Mouse (Mus musculus): Measurements from ENCODE around the gene Tmem151a. TPM values are rescaled to one million over a fixed set of nuclear protein-coding genes. Genes with fewer than 3 reads are reported as not detected.

Tmem151a gene
- polyA plus RNA-seq, 1 experiment from 2014 or later = 4.7 TPM

DNA sequence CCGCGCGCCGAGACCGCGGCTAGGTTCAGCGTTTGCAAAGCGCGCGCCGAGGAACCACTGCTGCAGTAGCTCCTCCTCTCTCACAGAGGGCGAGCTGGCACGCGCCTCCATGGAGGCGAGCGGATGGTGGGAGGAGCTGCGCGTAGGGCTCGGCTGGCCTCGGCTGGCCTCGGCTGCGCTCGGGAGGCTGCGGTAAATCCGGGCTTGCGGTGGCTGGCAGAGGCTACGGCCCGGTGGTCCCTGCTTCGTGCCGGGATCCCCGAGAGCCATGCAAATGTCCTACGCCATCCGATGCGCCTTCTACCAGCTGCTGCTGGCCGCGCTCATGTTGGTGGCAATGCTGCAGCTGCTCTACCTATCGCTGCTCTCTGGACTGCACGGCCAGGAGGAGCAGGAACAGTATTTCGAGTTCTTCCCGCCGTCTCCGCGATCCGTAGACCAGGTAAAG is 46.6 kb downstream of the Tmem151a start, which contains the start of the genes B4gat1 and AC124502.3:
B4gat1 (plus strand) TSS at position 118 of the 448 bp plus-strand sequence.
AC124502.3 (plus strand) TSS at position 183 of the 448 bp plus-strand sequence.
- no peaks in the 10 kb centered on the region for H3K27me3 ChIP-seq (replicated peaks; ENCODE audit: control insufficient read depth, insufficient read depth, low read length)
- no peaks in the 10 kb centered on the region for H3K9me3 ChIP-seq (ENCODE audit: control insufficient read depth, low read length)
- H3K4me2 ChIP-seq (ENCODE audit: low read depth, low read length) = peak within 1 kb of the TSS; percentile 98
- under 1% methylated on average over 44 of the region's 44 CpGs for WGBS
- H3K4me1 ChIP-seq (ENCODE audit: control insufficient read depth, insufficient read depth, low read length) = peaks cover 27% of the 10 kb centered on the region
- H3K27ac ChIP-seq (ENCODE audit: low read length) = peak within 1 kb of the TSS; percentile 68
- no peaks in the 10 kb centered on the region for H3K36me3 ChIP-seq (ENCODE audit: control insufficient read depth, insufficient read depth, low read length)
- peak; percentile 88 for ATAC-seq
- peak within 1 kb of the TSS; percentile 91 for H3K9ac ChIP-seq (ENCODE audit: low read depth, low read length)
- H3K4me3 ChIP-seq (ENCODE audit: low read length) = peak within 1 kb of the TSS; percentile 80

GRCm38 (mm10) chr19:5037678-5038571 is 47.4 kb downstream of the Tmem151a start:
- no peaks in the 10 kb centered on the region for H3K36me3 ChIP-seq (ENCODE audit: control insufficient read depth, insufficient read depth, low read length)
- H3K4me1 ChIP-seq (ENCODE audit: control insufficient read depth, insufficient read depth, low read length) = peaks cover 27% of the 10 kb centered on the region
- H3K4me2 ChIP-seq (ENCODE audit: low read depth, low read length) = peak overlapping the region; percentile 98
- H3K9me3 ChIP-seq (ENCODE audit: control insufficient read depth, low read length) = no peaks in the 10 kb centered on the region
- peak overlapping the region; percentile 68 for H3K27ac ChIP-seq (ENCODE audit: low read length)
- peak; percentile 49 for ATAC-seq
- H3K4me3 ChIP-seq (ENCODE audit: low read length) = peak overlapping the region; percentile 80
- 3% methylated on average over 32 of the region's 32 CpGs for WGBS
- peak overlapping the region; percentile 91 for H3K9ac ChIP-seq (ENCODE audit: low read depth, low read length)
- H3K27me3 ChIP-seq (replicated peaks; ENCODE audit: control insufficient read depth, insufficient read depth, low read length) = no peaks in the 10 kb centered on the region

DNA sequence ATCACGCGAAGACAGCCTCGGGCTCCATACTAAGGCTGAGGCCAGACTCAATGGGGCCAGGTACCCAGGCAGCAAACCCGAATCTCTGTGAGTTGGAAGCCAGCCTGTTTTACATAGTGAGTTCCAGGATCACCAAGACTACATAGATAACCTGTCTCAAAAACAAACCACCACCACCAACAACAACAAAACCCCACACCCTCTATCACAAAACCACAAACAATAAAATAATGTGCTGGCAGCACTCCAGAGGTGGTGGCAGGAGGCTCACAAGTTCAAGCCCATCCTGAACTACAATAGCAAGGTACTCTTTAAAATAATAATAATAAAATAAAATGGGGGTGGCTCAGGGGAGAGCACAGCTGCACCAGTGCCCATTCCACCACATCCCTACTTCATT is 48.8 kb downstream of the Tmem151a start:
- H3K9ac ChIP-seq (ENCODE audit: low read depth, low read length) = no peak overlapping the region
- peaks cover 18% of the 10 kb centered on the region for H3K4me1 ChIP-seq (ENCODE audit: control insufficient read depth, insufficient read depth, low read length)
- no peaks in the 10 kb centered on the region for H3K9me3 ChIP-seq (ENCODE audit: control insufficient read depth, low read length)
- ATAC-seq = no peak
- H3K4me3 ChIP-seq (ENCODE audit: low read length) = no peak overlapping the region
- H3K36me3 ChIP-seq (ENCODE audit: control insufficient read depth, insufficient read depth, low read length) = no peaks in the 10 kb centered on the region
- no peak overlapping the region for H3K4me2 ChIP-seq (ENCODE audit: low read depth, low read length)
- H3K27me3 ChIP-seq (replicated peaks; ENCODE audit: control insufficient read depth, insufficient read depth, low read length) = no peaks in the 10 kb centered on the region
- no peak overlapping the region for H3K27ac ChIP-seq (ENCODE audit: low read length)
- 74% methylated on average over 4 of the region's 4 CpGs for WGBS

DNA sequence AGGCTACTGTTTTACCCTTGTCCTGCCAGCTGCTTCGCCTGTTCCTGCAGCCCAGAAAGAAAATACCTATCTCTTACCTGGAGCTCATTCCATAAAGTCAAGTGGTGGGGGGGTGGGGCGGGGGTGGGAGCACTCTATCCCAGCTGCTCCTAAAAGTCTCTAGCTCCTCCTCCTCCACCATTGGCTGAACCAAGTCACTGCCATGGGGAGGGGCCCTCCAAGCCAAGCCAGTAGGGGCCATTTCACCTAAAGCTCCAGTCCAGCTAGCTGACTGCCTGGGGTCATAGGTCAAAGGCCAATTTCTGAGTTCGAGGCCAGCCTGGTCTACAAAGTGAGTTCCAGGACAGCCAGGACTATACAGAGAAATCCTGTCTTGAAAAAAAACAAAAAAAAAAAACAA is 52.6 kb downstream of the Tmem151a start:
- no peak overlapping the region for H3K4me2 ChIP-seq (ENCODE audit: low read depth, low read length)
- no peaks in the 10 kb centered on the region for H3K36me3 ChIP-seq (ENCODE audit: control insufficient read depth, insufficient read depth, low read length)
- no peak for ATAC-seq
- no peak overlapping the region for H3K27ac ChIP-seq (ENCODE audit: low read length)
- H3K9ac ChIP-seq (ENCODE audit: low read depth, low read length) = no peak overlapping the region
- no peaks in the 10 kb centered on the region for H3K27me3 ChIP-seq (replicated peaks; ENCODE audit: control insufficient read depth, insufficient read depth, low read length)
- H3K9me3 ChIP-seq (ENCODE audit: control insufficient read depth, low read length) = no peaks in the 10 kb centered on the region
- H3K4me1 ChIP-seq (ENCODE audit: control insufficient read depth, insufficient read depth, low read length) = no peaks in the 10 kb centered on the region
- H3K4me3 ChIP-seq (ENCODE audit: low read length) = no peak overlapping the region
- 82% methylated on average over 3 of the region's 3 CpGs for WGBS

DNA sequence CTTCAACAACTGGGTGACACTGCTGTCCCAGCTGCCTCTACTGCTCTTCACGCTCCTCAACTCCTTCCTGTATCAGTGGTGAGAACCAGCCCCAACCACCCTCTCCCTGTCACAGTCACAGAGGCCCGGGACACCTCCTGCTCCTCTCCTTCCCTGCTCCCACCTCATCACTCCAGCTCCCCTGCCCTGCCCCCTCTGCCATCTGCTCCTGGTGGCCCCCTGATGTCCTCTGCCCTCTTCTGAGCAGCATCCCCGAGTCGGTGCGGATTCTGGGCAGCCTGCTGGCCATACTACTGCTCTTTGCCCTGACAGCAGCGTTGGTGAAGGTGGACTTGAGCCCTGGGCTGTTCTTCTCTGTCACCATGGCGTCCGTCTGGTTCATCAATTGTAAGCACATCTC is 59.2 kb downstream of the Tmem151a start:
- WGBS = 90% methylated on average over 8 of the region's 8 CpGs
- H3K9me3 ChIP-seq (ENCODE audit: control insufficient read depth, low read length) = no peaks in the 10 kb centered on the region
- no peak overlapping the region for H3K4me3 ChIP-seq (ENCODE audit: low read length)
- H3K36me3 ChIP-seq (ENCODE audit: control insufficient read depth, insufficient read depth, low read length) = no peaks in the 10 kb centered on the region
- H3K4me1 ChIP-seq (ENCODE audit: control insufficient read depth, insufficient read depth, low read length) = 0 out of 2 replicates have a peak, but pooled peaks cover 5% of the 10 kb centered on the region
- H3K9ac ChIP-seq (ENCODE audit: low read depth, low read length) = no peak overlapping the region
- no peak overlapping the region for H3K27ac ChIP-seq (ENCODE audit: low read length)
- no peak for ATAC-seq
- no peaks in the 10 kb centered on the region for H3K27me3 ChIP-seq (replicated peaks; ENCODE audit: control insufficient read depth, insufficient read depth, low read length)
- no peak overlapping the region for H3K4me2 ChIP-seq (ENCODE audit: low read depth, low read length)

DNA sequence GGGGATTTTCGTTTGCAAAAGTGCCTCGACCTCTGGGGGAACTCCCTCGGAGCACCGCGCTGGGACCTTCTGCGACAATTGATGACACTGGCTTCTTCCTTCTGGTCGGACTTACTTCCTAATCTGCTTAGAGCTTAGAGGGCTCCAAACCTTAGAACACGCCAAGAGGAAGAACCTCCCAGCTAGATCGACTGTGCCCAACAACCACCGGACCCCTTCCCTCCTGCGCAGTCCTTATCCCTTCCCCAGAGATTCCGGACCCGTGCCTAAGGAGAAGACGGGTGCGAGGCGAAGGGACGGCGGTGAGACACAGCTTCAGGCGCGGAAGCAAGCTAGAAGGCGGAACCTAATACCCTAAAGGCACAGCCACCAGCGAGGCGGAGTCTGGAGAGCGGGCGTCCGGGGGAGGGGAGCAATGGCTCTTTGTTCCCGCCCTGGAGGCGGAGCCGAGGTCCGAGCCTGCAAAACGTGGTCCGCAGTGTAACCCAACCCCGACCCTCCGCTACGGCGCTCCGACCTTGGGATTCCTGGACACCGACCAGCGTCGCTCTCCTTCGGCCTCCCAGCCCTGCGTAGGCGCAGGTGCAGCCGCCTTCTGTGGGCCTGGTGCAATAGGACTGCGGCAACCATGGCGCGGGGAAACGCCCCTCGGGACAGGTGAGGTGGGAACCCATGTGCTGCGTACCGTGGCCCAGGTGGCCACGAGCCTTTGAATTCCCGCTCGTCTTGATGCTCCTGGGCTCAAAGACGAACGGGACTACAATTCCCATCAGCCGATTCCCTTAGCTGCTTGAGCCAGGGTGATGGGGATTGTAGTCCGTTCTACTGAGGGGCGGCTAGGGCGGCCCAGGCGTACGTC is 61.5 kb downstream of the Tmem151a start, which contains the start of gene Slc29a2:
Slc29a2 (plus strand) TSS at position 240 of the 859 bp plus-strand sequence.
- no peaks in the 10 kb centered on the region for H3K9me3 ChIP-seq (ENCODE audit: control insufficient read depth, low read length)
- H3K27ac ChIP-seq (ENCODE audit: low read length) = peak within 1 kb of the TSS; percentile 89
- 0 out of 2 replicates have a peak, but pooled peaks cover 5% of the 10 kb centered on the region for H3K4me1 ChIP-seq (ENCODE audit: control insufficient read depth, insufficient read depth, low read length)
- no peaks in the 10 kb centered on the region for H3K27me3 ChIP-seq (replicated peaks; ENCODE audit: control insufficient read depth, insufficient read depth, low read length)
- peak within 1 kb of the TSS; percentile 79 for H3K4me3 ChIP-seq (ENCODE audit: low read length)
- under 1% methylated on average over 62 of the region's 62 CpGs for WGBS
- H3K9ac ChIP-seq (ENCODE audit: low read depth, low read length) = peak within 1 kb of the TSS; percentile 80
- H3K36me3 ChIP-seq (ENCODE audit: control insufficient read depth, insufficient read depth, low read length) = no peaks in the 10 kb centered on the region
- ATAC-seq = peak; percentile 98
- H3K4me2 ChIP-seq (ENCODE audit: low read depth, low read length) = peak within 1 kb of the TSS; percentile 89

DNA sequence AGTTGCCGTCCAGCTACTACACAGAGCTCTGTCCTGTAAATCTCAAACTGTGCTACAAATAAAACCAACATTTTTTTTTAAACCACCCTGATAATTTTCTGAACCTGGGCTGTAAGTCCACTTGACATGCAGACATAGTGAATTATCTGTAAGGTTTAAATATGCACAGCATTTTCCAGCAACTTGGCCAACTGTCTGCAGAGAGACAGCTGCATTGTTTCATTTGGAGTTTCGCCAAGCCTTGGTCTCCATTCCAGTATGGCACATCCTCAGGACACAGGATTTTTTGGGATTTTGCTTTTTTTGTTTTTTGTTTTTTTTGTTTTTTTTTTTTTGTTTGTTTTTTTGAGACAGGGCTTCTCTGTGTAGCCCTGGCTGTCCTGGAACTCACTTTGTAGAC is 63.9 kb downstream of the Tmem151a start:
- 85% methylated on average over 2 of the region's 2 CpGs for WGBS
- ATAC-seq = no peak
- no peak overlapping the region for H3K4me2 ChIP-seq (ENCODE audit: low read depth, low read length)
- no peaks in the 10 kb centered on the region for H3K27me3 ChIP-seq (replicated peaks; ENCODE audit: control insufficient read depth, insufficient read depth, low read length)
- H3K27ac ChIP-seq (ENCODE audit: low read length) = no peak overlapping the region
- H3K9me3 ChIP-seq (ENCODE audit: control insufficient read depth, low read length) = no peaks in the 10 kb centered on the region
- H3K4me1 ChIP-seq (ENCODE audit: control insufficient read depth, insufficient read depth, low read length) = peaks cover 8% of the 10 kb centered on the region
- H3K36me3 ChIP-seq (ENCODE audit: control insufficient read depth, insufficient read depth, low read length) = no peaks in the 10 kb centered on the region
- no peak overlapping the region for H3K9ac ChIP-seq (ENCODE audit: low read depth, low read length)
- no peak overlapping the region for H3K4me3 ChIP-seq (ENCODE audit: low read length)
